Mouse (Mus musculus) heart, postnatal 0 days (tissue): ENCODE results near the gene Gabarapl1. TPM values are rescaled to one million over a fixed set of nuclear protein-coding genes. Genes with fewer than 3 reads are reported as not detected.
"Not testable (repeated sequence)": the region's sequence is repeated elsewhere in the genome, so short reads cannot be mapped to it uniquely, and the experiment has no call there.

Experiments used
- ATAC-seq: fragments of 200-750 bp; cut with Nextera tagmentation; 2 replicates; pipeline ENCODE4 v1.8.0; 2017; ENCODE audit warnings: low read depth, moderate number of reproducible peaks, moderate library complexity; ENCODE audit not compliant: insufficient read depth
- DNase-seq: peaks from one replicate; pipeline ENCODE4 v3.0.0-alpha.2; 2016; ENCODE audit warnings: low spot score
- H3K27ac ChIP-seq: fragments of 300-500 bp; sonication (generic); 2 replicates; pipeline ENCODE4 v1.5.1; 2014; ENCODE audit warnings: low read depth, mild to moderate bottlenecking
- H3K27me3 ChIP-seq: fragments of 300-500 bp; sonication (generic); 2 replicates; pipeline ENCODE4 v1.6.1; 2014; ENCODE audit warnings: low read length, mixed read lengths; ENCODE audit not compliant: control insufficient read depth, insufficient read depth
- H3K36me3 ChIP-seq: fragments of 300-500 bp; sonication (generic); replicated peaks from 2 replicates; pipeline ENCODE4 v1.6.1; 2014; ENCODE audit warnings: low read length, mixed read lengths; ENCODE audit not compliant: control insufficient read depth, insufficient read depth
- H3K4me1 ChIP-seq: fragments of 300-500 bp; sonication (generic); 2 replicates; pipeline ENCODE4 v1.6.1; 2014; ENCODE audit warnings: antibody characterized with exemption; ENCODE audit not compliant: control insufficient read depth, insufficient read depth
- H3K4me2 ChIP-seq: fragments of 300-500 bp; sonication (generic); 2 replicates; pipeline ENCODE4 v1.6.1; 2014; ENCODE audit warnings: low read depth, mild to moderate bottlenecking, low read length, moderate library complexity
- H3K4me3 ChIP-seq: fragments of 300-500 bp; sonication (generic); 2 replicates; pipeline ENCODE4 v1.5.1; 2014; ENCODE audit warnings: low read depth, low read length
- H3K9ac ChIP-seq: fragments of 300-500 bp; sonication (generic); replicated peaks from 2 replicates; pipeline ENCODE4 v1.6.1; 2014; ENCODE audit warnings: low read depth, low read length, mixed read lengths
- H3K9me3 ChIP-seq: fragments of 300-500 bp; sonication (generic); replicated peaks from 2 replicates; pipeline ENCODE4 v1.6.1; 2016; ENCODE audit warnings: low read length; ENCODE audit not compliant: control insufficient read depth
- CTCF ChIP-seq: IDR thresholded peaks from 2 replicates; pipeline ENCODE4 v1.5.1; 2016; ENCODE audit warnings: antibody characterized with exemption, control low read depth, low read depth
- EP300 ChIP-seq: IDR thresholded peaks from 2 replicates; pipeline ENCODE4 v1.6.1; 2016; ENCODE audit warnings: antibody characterized with exemption, low read depth
- WGBS: fragments of 180-500 bp; shearing (Covaris S2); extraction: QIAGEN DNeasy Blood & Tissue Kit; methylation state at CpG from one replicate; pipeline ENCODE4 v1.1.7; 2014; 5-methylcytosine and 5-hydroxymethylcytosine counted together
- polyA plus RNA-seq: library from polyadenylated mRNA; unstranded; fragments of >200 nt; fragmentation: Nextera tagmentation; extraction: Ambion mirVana; gene quantifications from 2 replicates; pipeline ENCODE4 v1.2.1, GENCODE M21; 2015
- total RNA-seq: library from RNA; depleted of rRNA; stranded (reverse); fragments of >200 nt; gene quantifications from 2 replicates; pipeline ENCODE4 v1.2.3, GENCODE M21; 2014; ENCODE audit warnings: low replicate concordance; rRNA removed

Gabarapl1 gene
- 63.3 and 73.2 TPM in 2 replicates for total RNA-seq
- 41.8 and 52.7 TPM in 2 replicates for polyA plus RNA-seq

DNA sequence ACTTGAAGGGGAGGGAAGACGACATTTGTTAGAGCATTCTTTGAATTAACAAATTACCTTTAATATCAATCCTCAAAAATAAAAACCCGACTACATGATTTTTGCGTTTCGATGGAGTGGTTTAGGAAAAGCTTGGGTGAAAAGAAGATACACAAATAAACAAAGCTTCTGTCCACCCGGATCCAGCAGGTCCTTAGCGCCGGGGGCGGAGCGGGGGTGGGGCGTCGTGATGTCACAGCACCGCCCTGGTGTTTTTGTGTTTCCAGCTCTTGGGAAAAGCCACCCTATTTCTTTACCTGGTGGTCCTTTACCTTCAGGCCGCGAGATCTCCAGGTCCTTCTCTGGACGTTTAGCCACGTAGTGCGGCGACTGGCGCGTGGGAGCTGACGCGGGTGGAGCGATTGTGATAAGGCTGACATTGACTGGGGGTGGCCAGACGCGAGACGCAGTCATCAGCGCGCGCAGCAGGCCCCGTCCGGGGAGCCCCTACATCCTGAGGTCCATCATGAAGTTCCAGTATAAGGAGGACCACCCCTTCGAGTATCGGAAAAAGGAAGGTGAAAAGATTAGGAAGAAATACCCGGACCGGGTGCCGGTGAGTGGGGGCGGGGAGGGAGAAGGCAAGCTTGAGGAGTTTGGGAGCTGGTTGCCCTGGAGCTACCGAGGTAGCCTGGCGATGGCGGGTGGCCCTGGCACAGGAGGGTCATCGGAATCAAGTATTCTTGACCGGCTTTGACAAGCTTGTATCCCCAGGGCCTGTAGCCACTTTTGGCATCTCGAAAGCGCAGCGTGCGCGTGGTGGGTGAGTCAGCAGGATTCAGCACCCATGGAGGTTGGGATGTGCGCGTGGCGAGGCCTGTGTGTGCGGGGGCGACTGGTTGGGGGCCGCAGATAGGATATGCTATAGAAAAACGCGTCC lies at the start of gene Gabarapl1:
TSS of gene Gabarapl1 (plus strand) at position 219 of the 919 bp plus-strand sequence.
- WGBS, result under 1% methylated on average over 55 of the region's 55 CpGs
- ATAC-seq (peak; percentile 84), DNase-seq (peak; percentile 78)
- peak within 1 kb of the TSS; percentile 84 for H3K27ac ChIP-seq
- peak within 1 kb of the TSS; percentile 84 for H3K9ac ChIP-seq
- H3K27me3 ChIP-seq, result no peaks in the 10 kb centered on the region
- peak within 1 kb of the TSS; percentile 88 for H3K4me3 ChIP-seq
- peak; percentile 65 for TF ChIP-seq EP300
- TF ChIP-seq CTCF, result no peak
- peak within 1 kb of the TSS; percentile 74 for H3K4me2 ChIP-seq
- H3K4me1 ChIP-seq, result peaks cover 26% of the 10 kb centered on the region
- H3K9me3 ChIP-seq, result no peaks in the 10 kb centered on the region
- H3K36me3 ChIP-seq, result peaks cover 13% of the 10 kb centered on the region

DNA sequence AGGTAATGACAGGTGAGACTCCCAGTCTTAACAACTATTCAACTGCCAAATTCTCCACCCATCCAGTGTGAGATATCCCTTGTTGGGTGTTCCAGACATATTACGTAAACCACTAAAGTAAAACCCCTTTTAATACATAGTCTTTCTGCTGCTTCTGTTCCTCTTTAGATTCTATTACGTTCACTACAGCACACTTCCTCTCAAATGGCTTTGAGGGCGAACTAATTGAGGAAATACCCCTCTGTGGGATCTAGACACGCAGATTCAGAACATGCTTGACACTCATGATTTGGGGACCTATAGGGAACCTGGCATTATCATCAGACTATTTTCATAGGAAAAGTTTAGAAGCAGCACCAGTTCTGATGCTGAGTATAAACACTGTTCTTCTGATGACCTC lies 38.0 kb upstream of the Gabarapl1 start:
- ATAC-seq (no peak), DNase-seq (no peak)
- H3K4me2 ChIP-seq, result no peak overlapping the region
- TF ChIP-seq CTCF (no peak), EP300 (no peak)
- WGBS, result 70% methylated on average over 4 of the region's 4 CpGs
- no peak overlapping the region for H3K9ac ChIP-seq
- H3K9me3 ChIP-seq, result no peaks in the 10 kb centered on the region
- no peak overlapping the region for H3K27ac ChIP-seq
- no peaks in the 10 kb centered on the region for H3K36me3 ChIP-seq
- H3K4me1 ChIP-seq, result no peaks in the 10 kb centered on the region
- no peak overlapping the region for H3K4me3 ChIP-seq
- no peaks in the 10 kb centered on the region for H3K27me3 ChIP-seq

DNA sequence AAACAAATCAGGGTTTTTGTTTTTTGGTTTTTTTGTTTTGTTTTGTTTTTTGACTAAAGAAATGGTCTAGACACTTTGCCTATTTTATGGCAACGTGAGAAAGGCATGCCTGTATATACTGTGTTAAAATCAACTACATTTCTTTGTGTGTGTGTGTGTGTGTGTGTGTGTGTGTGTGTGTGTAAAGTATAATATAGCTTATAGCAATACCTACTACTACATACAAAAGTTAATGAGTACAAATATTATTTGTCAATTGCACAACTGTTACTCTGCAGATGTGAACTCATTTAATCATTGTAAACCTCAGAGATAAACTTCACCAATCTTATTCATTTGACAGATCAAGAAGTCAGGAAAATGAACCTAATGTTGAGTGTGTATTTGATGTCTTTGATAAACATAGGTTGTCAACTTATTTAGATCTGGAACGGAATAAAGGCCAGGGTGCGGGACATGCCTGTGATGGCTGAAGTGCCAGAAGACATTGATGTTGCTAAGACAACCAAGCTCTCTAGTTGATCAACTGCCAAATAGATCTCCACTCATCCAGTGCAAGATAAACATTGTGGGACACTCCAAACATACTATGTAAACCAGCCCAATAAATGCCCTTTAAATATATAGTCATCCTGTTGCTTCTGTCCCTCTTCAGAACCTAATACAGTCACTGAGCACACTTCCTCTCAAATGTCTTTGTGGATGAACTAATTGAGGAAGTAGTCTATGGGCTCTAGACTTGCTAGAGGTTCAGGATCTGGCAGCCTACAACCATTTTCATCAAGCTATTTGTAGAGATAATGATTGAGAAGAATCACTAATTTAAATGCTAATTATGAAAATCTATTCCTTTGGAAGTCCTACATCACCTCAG lies 35.4 kb upstream of the Gabarapl1 start:
- no peaks in the 10 kb centered on the region for H3K36me3 ChIP-seq
- ATAC-seq, result no peak

DNA sequence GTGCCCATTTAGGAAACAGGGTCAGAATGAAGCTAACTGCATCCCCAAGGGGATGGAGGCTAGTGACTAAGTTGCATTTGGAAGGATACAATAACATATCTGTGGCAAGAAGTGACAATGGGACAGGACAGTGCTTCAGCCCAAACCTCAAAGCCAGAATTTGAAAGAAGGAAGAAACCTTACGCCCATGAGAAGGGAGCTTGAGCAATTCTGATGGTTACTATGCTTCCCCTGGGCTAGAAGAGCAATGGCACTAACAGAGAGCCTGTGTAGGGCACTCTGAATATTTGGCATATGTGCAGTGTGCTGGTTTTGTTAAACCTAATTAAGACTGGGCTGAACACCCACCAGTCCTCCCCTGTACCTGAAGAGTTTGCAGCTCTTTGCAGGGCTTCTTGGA lies 33.4 kb upstream of the Gabarapl1 start:
- whole genome bisulfite sequencing, result 73% methylated on average over 1 of the region's 1 CpGs

More for the DNA sequence above, 35.4 kb upstream of the Gabarapl1 start:
- Histone ChIP-seq H3K27ac (no peak overlapping the region), H3K4me3 (no peak overlapping the region), H3K9ac (no peak overlapping the region), H3K4me2 (no peak overlapping the region), H3K4me1 (no peaks in the 10 kb centered on the region), H3K9me3 (no peaks in the 10 kb centered on the region), H3K27me3 (no peaks in the 10 kb centered on the region)
- WGBS, result 81% methylated on average over 3 of the region's 3 CpGs
- TF ChIP-seq CTCF (no peak), EP300 (no peak)
- DNase-seq, result no peak

DNA sequence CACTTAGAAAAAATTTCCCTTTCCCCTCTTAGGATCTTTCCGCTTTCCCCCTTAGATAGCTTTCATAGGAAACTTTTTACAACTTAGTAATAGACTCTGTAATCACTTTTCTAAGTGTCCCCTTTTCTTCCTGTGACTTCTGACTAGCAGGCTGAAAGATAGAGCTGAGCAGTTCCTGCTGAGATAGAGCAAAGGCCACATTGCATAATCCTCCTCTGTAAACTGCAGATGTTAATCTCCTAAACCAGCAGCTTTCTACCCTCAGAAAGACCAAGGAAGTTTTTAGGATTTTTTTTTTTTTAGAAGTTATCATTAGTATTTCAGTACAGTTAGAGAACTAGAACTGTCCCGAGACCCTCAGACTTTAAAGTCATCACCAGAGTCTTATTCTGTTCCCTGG lies 29.5 kb upstream of the Gabarapl1 start:
- no peak overlapping the region for H3K4me3 ChIP-seq
- no peaks in the 10 kb centered on the region for H3K4me1 ChIP-seq
- no peaks in the 10 kb centered on the region for H3K27me3 ChIP-seq
- ATAC-seq (no peak), DNase-seq (no peak)
- H3K36me3 ChIP-seq, result no peaks in the 10 kb centered on the region
- TF ChIP-seq CTCF (no peak), EP300 (no peak)
- no peak overlapping the region for H3K27ac ChIP-seq
- WGBS, result 68% methylated on average over 2 of the region's 2 CpGs
- no peak overlapping the region for H3K4me2 ChIP-seq
- no peaks in the 10 kb centered on the region; the same call in 1 of the 2 replicates for H3K9me3 ChIP-seq
- no peak overlapping the region for H3K9ac ChIP-seq

More for the DNA sequence above, 33.4 kb upstream of the Gabarapl1 start:
- not testable (repeated sequence) for H3K4me3 ChIP-seq, H3K4me1 ChIP-seq, H3K36me3 ChIP-seq, H3K9ac ChIP-seq, DNase-seq, H3K4me2 ChIP-seq, H3K9me3 ChIP-seq, H3K27me3 ChIP-seq, H3K27ac ChIP-seq, ATAC-seq
